Mouse (Mus musculus) embryo, embryonic 11.5 days (tissue): Measurements from ENCODE around the gene Tmem198b.
A peak's percentile ranks its signal among the peaks of the same experiment; 100 is the strongest.
"Not testable (repeated sequence)": the region's sequence is repeated elsewhere in the genome, so short reads cannot be mapped to it uniquely, and the experiment has no call there.

ENCODE experiments used
- DNase-seq: peaks from one replicate; pipeline ENCODE4 v3.0.0-alpha.2; 2012; ENCODE audit warnings: low read depth, low spot score

The Tmem198b gene

GRCm38 (mm10) chr10:128804271-128805091 lies at the start of gene Tmem198b:
TSS of gene Tmem198b (minus strand) at chr10:128804370.
- peak; percentile 70 for DNase-seq

- DNase-seq, result no peak
Measured at GRCm38 (mm10) chr10:128850339-128850738, 46.2 kb upstream of the Tmem198b start.

DNA sequence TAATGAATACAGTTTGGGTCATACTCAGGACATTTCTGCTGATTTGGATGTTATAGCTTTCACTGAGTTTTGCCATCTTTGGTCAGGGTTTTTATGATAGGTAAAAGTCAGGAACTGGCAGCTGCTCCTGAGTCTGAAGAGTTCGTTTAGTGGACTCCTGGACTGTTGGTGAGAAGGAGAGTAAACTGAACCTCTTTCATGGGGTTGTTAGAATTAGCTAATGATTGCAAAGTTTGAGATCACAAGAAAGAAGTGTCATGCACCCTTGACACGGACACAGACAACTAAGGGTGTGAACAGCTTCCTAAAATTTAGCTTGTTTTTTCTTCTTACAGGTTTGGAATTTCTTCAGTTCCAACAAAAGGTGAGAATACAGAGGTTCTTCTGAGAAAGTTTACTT lies 44.3 kb upstream of the Tmem198b start:
- no peak for DNase-seq

GRCm38 (mm10) chr10:128846664-128847063 lies 42.5 kb upstream of the Tmem198b start:
- no peak for DNase-seq

DNA sequence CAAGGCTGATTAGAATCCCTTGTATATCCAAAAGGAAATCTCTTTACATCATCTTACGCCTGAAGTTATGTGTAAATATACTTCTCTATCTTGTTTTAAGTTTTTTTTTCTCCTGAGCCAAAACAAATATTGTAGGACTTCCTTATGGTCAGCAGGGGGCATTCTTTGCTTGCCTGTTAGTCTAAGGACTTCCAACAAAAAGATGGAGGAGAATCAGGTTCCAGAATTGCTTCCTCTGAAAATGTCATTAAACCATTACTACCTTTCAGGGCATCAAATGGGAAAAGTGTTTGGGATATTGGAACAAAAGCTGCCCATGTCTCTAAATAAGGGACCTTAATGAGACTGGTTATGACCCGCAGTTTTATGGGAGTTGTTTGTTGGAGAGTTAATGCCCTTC lies 41.3 kb upstream of the Tmem198b start:
- peak; percentile 24 for DNase-seq

DNA sequence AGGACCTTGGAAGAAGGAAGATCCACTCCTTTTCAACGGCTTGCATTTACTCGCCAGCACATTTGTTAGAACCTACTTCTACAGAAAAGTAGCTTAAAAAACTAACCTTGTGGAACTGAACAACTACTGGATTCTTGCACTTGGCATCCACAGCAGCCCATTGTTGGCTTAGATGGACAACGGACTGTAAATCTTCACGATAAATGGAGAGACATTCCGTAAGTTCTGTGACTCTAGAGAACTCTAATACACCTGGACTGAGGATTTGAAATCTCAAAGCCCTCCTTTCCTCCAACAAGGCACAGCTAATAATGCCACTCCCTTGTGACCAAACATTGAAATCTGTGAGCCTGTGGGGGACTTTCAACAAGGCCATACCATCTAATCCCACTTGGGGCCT lies 39.1 kb upstream of the Tmem198b start:
- DNase-seq, result no peak

GRCm38 (mm10) chr10:128840612-128841011 lies 36.4 kb upstream of the Tmem198b start:
- DNase-seq, result no peak

DNA sequence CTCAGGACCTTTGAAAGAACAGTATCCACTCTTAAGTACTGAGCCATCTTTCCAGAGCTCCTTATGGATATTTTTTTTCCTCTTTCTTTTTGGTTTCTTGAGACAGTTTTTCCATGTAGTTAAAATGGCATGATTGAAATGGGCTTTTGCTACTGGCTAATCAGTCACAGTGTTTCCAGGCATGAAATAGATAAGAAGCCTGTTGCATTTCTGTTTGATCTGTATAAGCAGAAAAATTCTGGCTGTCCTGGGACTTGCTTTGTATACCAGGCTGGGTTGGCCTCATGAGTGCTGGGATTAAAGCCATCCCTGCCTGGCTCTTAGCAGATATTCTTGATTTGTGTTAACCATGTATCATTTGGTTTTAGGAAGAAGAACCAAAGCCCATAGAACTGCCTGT lies 35.3 kb upstream of the Tmem198b start:
- DNase-seq, result no peak

DNA sequence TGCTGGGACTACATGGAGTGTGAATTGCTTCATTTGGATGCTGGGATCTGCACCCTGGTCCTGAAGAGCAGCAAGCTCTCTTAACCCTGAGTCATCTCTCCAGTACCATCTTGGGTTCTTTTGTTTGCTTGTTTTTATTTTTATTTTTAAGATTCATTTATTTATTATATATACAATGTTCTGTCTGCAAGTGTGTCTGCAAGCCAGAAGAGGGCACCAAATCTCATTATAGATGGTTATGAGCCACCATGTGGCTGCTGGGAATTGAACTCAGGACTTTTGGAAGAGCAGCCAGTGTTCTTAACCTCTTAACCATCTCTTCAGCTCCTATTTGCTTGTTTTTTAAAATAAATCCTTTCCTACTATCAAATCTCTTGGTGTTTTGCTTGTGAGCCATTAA lies 33.2 kb upstream of the Tmem198b start:
- DNase-seq, result no peak

GRCm38 (mm10) chr10:128823821-128824220 lies 19.7 kb upstream of the Tmem198b start:
- DNase-seq, result no peak

DNA sequence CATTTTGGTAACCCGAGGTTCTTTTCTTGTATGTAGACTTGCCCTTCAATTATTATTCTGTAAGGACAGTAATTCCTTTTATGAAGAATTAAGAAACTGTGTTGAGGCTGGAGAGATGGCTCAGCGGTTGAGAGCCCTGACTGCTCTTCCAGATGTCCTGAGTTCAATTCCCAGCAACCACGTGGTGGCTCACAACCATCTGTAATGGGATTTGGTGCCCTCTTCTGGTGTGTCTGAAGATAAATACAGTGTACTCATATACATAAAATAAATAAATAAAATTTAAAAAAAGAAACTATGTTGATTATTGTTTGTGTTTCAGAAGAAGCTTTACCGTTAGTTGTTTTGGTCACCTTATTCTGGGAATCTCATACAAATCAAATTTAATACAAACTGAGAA lies 18.9 kb upstream of the Tmem198b start:
- not testable (repeated sequence) for DNase-seq

DNA sequence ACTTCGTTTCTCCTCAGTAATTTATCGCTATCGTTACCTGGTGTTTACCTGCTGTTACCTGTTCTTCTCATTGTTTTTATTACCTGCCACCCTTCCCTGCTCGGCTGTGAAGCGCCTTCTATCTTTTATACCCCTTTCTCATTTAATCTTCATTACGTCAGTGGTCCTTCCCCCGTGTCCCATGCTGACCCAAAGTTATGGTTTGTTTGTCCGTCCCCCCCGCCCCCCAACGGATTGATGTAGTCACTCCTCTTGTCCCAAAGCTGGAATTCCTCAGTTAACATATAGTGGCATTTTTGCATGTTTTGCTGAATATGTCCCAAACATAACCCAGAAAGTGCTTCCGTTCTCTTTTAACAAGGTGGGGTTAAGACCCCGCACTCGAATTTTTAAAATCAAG lies 18.0 kb upstream of the Tmem198b start:
- DNase-seq, result no peak

- peak; percentile 99 for DNase-seq
Measured at GRCm38 (mm10) chr10:128821358-128822056, 17.3 kb upstream of the Tmem198b start, which contains the start of gene Ormdl2. TSS of gene Ormdl2 (minus strand) at chr10:128821645.

DNA sequence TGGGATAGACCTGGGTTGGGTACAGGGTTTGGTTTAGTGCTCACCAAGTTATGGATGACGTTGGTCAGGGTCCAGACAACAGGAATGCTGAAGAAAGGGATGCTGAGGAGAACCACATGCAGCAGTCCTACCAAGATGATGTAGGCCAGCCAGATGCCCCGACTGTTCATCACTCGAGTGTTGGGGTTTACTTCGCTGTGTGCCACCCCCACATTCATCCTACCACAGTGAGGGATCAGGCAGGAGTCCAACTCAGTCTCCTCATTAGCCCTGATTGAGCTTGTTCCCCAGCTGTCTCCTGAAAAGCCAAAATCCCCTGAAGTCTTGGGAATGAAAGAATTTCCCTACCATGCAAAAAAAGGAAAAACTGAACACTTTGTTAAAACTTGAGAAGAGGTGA lies 16.0 kb upstream of the Tmem198b start:
- DNase-seq, result no peak

- no peak for DNase-seq
Measured at GRCm38 (mm10) chr10:128817033-128817432, 12.9 kb upstream of the Tmem198b start, which contains the start of gene Sarnp. TSS of gene Sarnp (plus strand) at chr10:128817333.

DNA sequence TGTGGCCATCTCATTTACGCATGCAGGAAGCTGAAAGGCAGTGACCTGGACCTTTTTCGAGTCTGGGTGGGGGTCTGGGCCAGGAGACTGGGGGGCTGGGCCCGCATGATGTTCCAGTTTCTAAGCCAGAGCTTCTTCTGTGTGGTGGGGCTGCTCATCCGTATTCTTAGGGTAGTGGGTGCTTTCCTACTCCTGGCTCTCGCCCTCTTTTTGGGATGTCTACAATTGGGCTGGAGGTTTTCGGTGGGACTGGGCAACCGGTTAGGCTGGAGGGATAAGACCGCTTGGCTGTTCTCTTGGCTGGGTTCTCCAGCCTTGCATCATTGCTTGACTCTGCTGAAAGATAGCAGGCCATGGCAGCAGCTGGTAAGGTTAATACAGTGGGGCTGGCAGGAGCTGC lies 2.8 kb upstream of the Tmem198b start:
- DNase-seq, result no peak

- no peak for DNase-seq
Measured at GRCm38 (mm10) chr10:128806086-128806485, 1.9 kb upstream of the Tmem198b start.

GRCm38 (mm10) chr10:128805092-128806000 lies 1.2 kb upstream of the Tmem198b start:
- peak; percentile 98 for DNase-seq

DNA sequence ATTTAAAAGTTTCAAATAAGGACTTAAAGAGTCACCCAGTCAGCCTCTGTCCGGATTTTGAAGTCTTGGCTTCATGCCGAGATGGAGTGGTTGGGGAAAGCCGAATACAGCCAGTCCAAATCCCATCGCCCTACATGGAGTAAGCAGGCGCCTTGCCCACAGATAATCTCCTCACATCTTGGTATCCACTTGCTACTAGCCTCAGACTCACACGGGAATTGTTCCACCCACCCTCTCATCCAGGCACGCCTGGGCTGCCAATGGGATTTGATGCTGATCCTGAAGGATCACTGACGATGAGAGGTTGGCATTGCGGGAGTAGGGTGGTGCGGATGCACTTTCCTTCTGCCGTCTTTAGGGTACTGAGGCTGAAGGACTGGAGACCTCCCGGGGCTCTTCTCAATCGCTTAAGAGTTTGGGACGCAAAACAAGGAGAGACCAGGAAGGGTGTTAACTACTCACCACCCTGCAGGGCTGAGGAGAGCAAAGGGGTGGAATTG lies 349 bp downstream of the Tmem198b start, which contains the start of gene Dnajc14:
Gene Dnajc14 (plus strand): TSS at position 292 of the 500 bp plus-strand sequence.
- DNase-seq, result peak; percentile 14

DNA sequence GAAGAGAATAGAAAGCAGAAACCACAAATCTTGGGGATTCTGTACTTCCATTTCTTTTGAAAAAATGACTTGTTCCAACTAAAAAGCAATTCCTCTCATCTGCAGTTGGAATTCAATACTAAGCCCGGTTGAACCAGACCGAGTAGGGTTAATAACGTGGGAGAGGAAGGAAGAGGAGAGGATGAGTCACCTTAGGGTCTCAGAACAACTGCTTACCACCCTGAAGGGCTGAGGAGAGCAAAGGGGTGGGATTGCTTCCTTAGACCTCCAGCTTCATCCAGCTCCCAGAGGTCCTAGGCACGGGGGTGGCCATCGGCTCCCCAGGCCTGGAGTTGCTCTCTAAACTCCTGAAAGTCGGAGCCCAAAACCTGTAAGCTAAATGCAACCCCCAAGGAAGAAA lies 809 bp downstream of the Tmem198b start:
- no peak for DNase-seq

DNA sequence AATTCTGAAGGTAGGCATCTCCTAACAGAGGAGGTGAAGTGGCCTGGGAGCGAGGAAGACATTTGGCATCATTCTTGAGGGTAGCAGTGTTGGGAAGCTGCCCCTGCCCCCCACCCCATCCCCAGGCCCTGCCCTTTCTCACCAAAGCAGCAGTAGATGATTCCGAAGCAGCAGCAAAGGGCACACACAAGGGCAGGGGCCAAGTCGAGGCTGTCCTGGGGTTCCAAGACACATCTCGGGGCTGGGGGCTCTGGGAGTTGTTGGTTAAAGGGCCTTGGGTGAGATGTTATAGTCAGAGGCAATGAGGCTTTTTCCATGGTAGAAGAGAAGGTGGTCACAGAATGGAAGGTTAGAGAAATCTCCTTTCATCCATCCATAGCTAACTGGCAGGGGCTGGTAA lies 1.2 kb downstream of the Tmem198b start:
- DNase-seq, result no peak
